Mouse (Mus musculus): Measurements from ENCODE around the gene Limk1. TPM values are rescaled to one million over a fixed set of nuclear protein-coding genes. Genes with fewer than 3 reads are reported as not detected.

Gene Limk1
- polyA plus RNA-seq, 1 experiment from 2014 or later, result 21.6 TPM

GRCm38 (mm10) chr5:134644643-134645118 is 43.7 kb downstream of the Limk1 start:
- Histone ChIP-seq H3K4me1 (0 out of 2 replicates have a peak, but pooled peaks cover 2% of the 10 kb centered on the region), H3K9me3 (no peaks in the 10 kb centered on the region), H3K27ac (no peak overlapping the region), H3K4me3 (no peak overlapping the region), H3K9ac (no peak overlapping the region), H3K27me3 (replicated peaks) (no peaks in the 10 kb centered on the region), H3K36me3 (replicated peaks) (no peaks in the 10 kb centered on the region), H3K4me2 (no peak overlapping the region)
- no peak for ATAC-seq (replicated peaks)
- 79% methylated on average over 8 of the region's 8 CpGs for WGBS

DNA sequence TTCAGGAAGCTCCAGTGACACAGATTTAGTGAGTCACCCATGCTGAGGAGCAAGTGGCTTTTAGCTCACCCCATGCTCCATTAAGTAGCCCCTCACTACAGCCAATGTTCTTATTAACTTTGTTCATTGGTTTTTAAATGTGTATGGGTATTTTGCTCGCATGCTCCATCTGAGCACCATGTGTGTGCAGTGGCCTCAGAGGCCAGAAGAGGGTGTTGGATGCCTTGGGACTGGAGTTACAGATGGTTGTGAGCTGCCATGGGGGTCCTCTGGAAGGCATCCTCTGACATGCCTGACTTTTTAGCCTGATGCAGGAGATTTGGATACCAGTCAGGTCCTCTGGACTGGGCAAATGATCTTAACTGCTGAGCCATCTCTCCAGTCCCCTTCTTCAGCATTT is 44.3 kb downstream of the Limk1 start:
- no peak overlapping the region for H3K9ac ChIP-seq
- WGBS, result 79% methylated on average over 1 of the region's 1 CpGs
- no peak overlapping the region for H3K27ac ChIP-seq

DNA sequence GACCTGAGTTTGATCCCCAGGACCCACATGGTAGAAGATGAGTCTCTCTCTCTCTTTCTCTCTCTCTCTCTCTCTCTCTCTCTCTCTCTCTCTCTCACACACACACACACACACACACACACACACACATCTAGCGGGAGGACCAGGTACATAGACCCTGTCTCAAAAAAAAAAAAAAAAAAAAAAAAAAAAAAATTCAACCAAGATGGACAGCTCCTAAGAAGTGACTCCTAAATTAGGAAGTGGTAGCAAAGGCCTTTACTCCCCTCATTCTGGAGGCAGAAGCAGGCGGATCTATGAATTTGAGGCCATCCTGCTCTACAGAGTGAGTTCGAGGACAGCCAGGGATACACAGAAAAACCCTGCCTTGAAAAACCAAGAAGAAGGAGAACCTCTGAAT is 48.0 kb downstream of the Limk1 start:
- H3K27ac ChIP-seq, result no peak overlapping the region

More for the DNA sequence above, 44.3 kb downstream of the Limk1 start:
- H3K4me3 ChIP-seq, result no peak overlapping the region
- H3K4me2 ChIP-seq, result no peak overlapping the region
- no peak for ATAC-seq (replicated peaks)
- H3K27me3 ChIP-seq (replicated peaks), result no peaks in the 10 kb centered on the region
- no peaks in the 10 kb centered on the region for H3K9me3 ChIP-seq
- no peaks in the 10 kb centered on the region for H3K36me3 ChIP-seq (replicated peaks)
- H3K4me1 ChIP-seq, result 0 out of 2 replicates have a peak, but pooled peaks cover 3% of the 10 kb centered on the region

GRCm38 (mm10) chr5:134639269-134639682 is 49.1 kb downstream of the Limk1 start, which contains the start of gene Eif4h:
TSS of gene Eif4h (minus strand) at chr5:134639490.
- Histone ChIP-seq H3K27me3 (replicated peaks) (no peaks in the 10 kb centered on the region), H3K4me3 (peak within 1 kb of the TSS; percentile 96), H3K9ac (peak within 1 kb of the TSS; percentile 99), H3K36me3 (replicated peaks) (no peaks in the 10 kb centered on the region), H3K4me2 (peak within 1 kb of the TSS; percentile 63), H3K27ac (peak within 1 kb of the TSS; percentile 95), H3K4me1 (peaks cover 13% of the 10 kb centered on the region), H3K9me3 (no peaks in the 10 kb centered on the region)
- under 1% methylated on average over 51 of the region's 52 CpGs for WGBS
- ATAC-seq (replicated peaks), result peak; percentile 93

More for the DNA sequence above, 48.0 kb downstream of the Limk1 start:
- H3K9ac ChIP-seq, result no peak overlapping the region
- 91% methylated on average over 3 of the region's 3 CpGs for WGBS
- peaks cover 13% of the 10 kb centered on the region for H3K4me1 ChIP-seq
- H3K4me3 ChIP-seq, result no peak overlapping the region
- no peaks in the 10 kb centered on the region for H3K36me3 ChIP-seq (replicated peaks)
- no peaks in the 10 kb centered on the region for H3K27me3 ChIP-seq (replicated peaks)
- no peaks in the 10 kb centered on the region for H3K9me3 ChIP-seq
- no peak overlapping the region for H3K4me2 ChIP-seq
- no peak for ATAC-seq (replicated peaks)

GRCm38 (mm10) chr5:134638461-134639268 is 49.7 kb downstream of the Limk1 start:
- peaks cover 13% of the 10 kb centered on the region for H3K4me1 ChIP-seq
- H3K9me3 ChIP-seq, result no peaks in the 10 kb centered on the region
- peak; percentile 86 for ATAC-seq (replicated peaks)
- H3K27ac ChIP-seq, result peak overlapping the region; percentile 95
- peak overlapping the region; percentile 60 for H3K4me2 ChIP-seq
- H3K9ac ChIP-seq, result peak overlapping the region; percentile 99
- H3K36me3 ChIP-seq (replicated peaks), result no peaks in the 10 kb centered on the region
- H3K27me3 ChIP-seq (replicated peaks), result no peaks in the 10 kb centered on the region
- H3K4me3 ChIP-seq, result peak overlapping the region; percentile 96
- under 1% methylated on average over 75 of the region's 85 CpGs for WGBS

DNA sequence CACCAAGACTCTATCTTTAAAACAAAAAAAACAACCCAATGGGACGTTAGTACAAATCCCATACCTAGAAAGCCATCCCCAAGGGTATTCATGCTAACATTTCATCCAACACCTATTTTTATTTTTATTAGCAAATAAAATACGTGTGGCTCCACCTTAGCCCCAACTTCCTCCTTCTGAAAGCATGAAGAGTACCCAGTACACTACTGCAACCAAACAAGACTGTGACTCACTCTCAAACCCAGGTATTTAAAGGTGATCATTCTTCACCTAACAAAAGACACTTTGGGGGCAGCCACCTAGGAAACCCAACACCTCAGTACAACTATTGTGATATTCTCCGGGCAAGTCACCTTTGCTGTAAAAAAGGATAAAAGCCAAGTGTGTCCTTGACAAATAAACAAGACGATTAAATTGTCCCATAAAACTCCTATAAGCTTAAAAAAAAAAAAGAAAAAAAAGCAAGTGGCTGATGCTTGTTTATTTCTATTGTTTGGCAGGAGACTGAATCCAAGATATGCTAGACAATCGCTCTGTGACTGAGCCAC is 50.5 kb downstream of the Limk1 start:
- WGBS, result 33% methylated on average over 5 of the region's 5 CpGs

DNA sequence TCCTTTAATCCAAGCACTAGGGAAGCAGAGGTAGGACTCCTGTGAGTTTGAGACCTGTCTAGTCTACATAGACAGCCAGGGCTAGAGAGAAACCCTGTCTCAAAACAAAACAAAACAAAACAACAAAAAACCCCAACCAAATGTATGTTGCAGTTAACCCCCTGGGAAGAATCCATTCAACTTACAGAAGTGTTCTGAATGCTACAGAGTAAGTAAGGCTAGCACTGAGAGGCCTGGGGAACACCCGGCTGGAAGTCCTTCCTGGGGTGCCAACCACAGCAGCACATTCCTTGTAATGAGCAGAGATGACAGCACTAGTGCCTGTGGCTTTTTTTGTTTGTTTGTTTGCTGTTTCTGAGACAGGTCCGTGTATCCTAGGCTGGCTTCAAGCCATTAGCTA is 55.6 kb downstream of the Limk1 start:
- Histone ChIP-seq H3K36me3 (replicated peaks) (no peaks in the 10 kb centered on the region; the same call in 1 of the 2 replicates), H3K9me3 (no peaks in the 10 kb centered on the region), H3K4me1 (peaks cover 13% of the 10 kb centered on the region), H3K4me2 (no peak overlapping the region), H3K4me3 (no peak overlapping the region), H3K27me3 (replicated peaks) (no peaks in the 10 kb centered on the region), H3K27ac (no peak overlapping the region), H3K9ac (no peak overlapping the region)
- 71% methylated on average over 2 of the region's 2 CpGs for WGBS
- no peak for ATAC-seq (replicated peaks)

More for the DNA sequence above, 50.5 kb downstream of the Limk1 start:
- Histone ChIP-seq H3K36me3 (replicated peaks) (no peaks in the 10 kb centered on the region), H3K4me3 (peak overlapping the region; percentile 96), H3K4me1 (peaks cover 18% of the 10 kb centered on the region), H3K4me2 (peak overlapping the region; percentile 60), H3K27ac (peak overlapping the region; percentile 95; the same call in 1 of the 2 replicates), H3K9me3 (no peaks in the 10 kb centered on the region), H3K27me3 (replicated peaks) (no peaks in the 10 kb centered on the region), H3K9ac (peak overlapping the region; percentile 99)
- ATAC-seq (replicated peaks), result no peak

- H3K27me3 ChIP-seq (replicated peaks), result no peaks in the 10 kb centered on the region
- H3K4me3 ChIP-seq, result no peak overlapping the region
- no peaks in the 10 kb centered on the region for H3K9me3 ChIP-seq
- H3K4me2 ChIP-seq, result no peak overlapping the region
- H3K27ac ChIP-seq, result no peak overlapping the region
- ATAC-seq (replicated peaks), result no peak
- H3K36me3 ChIP-seq (replicated peaks), result peaks cover 13% of the 10 kb centered on the region
- H3K9ac ChIP-seq, result no peak overlapping the region
- peaks cover 7% of the 10 kb centered on the region for H3K4me1 ChIP-seq
These were observed 57.6 kb downstream of the Limk1 start for GRCm38 (mm10) chr5:134630835-134631234.

DNA sequence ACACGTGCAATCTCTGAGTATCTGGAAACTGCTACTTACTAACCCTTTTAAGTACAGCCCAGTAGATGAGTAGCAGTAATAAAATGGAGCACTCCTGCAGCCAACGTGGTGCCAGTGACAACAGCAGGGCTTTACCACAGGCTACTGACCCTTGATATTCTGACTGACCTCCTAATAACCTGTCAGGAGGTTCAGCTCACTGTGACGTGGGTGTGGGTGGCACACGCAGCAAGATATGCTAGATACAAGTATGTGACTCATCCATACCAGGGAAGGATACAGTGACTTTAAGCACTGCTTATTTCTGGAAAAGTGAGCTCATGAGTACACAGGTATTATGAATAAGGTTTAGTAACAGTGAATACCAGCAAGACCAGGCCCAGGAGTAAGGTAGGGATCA is 58.9 kb downstream of the Limk1 start:
- WGBS, result 86% methylated on average over 4 of the region's 4 CpGs
- H3K9ac ChIP-seq, result no peak overlapping the region
- peaks cover 27% of the 10 kb centered on the region for H3K36me3 ChIP-seq (replicated peaks)

GRCm38 (mm10) chr5:134622069-134622468 is 66.3 kb downstream of the Limk1 start:
- Histone ChIP-seq H3K4me3 (no peak overlapping the region), H3K27ac (no peak overlapping the region), H3K4me1 (no peaks in the 10 kb centered on the region), H3K36me3 (replicated peaks) (peaks cover 78% of the 10 kb centered on the region), H3K4me2 (no peak overlapping the region), H3K9me3 (no peaks in the 10 kb centered on the region), H3K9ac (no peak overlapping the region), H3K27me3 (replicated peaks) (no peaks in the 10 kb centered on the region)
- 69% methylated on average over 2 of the region's 2 CpGs for WGBS
- no peak for ATAC-seq (replicated peaks)

More for the DNA sequence above, 58.9 kb downstream of the Limk1 start:
- no peak for ATAC-seq (replicated peaks)
- no peak overlapping the region for H3K4me3 ChIP-seq
- H3K27ac ChIP-seq, result no peak overlapping the region
- peaks cover 7% of the 10 kb centered on the region for H3K4me1 ChIP-seq
- no peaks in the 10 kb centered on the region for H3K9me3 ChIP-seq
- H3K4me2 ChIP-seq, result no peak overlapping the region
- no peaks in the 10 kb centered on the region for H3K27me3 ChIP-seq (replicated peaks)

DNA sequence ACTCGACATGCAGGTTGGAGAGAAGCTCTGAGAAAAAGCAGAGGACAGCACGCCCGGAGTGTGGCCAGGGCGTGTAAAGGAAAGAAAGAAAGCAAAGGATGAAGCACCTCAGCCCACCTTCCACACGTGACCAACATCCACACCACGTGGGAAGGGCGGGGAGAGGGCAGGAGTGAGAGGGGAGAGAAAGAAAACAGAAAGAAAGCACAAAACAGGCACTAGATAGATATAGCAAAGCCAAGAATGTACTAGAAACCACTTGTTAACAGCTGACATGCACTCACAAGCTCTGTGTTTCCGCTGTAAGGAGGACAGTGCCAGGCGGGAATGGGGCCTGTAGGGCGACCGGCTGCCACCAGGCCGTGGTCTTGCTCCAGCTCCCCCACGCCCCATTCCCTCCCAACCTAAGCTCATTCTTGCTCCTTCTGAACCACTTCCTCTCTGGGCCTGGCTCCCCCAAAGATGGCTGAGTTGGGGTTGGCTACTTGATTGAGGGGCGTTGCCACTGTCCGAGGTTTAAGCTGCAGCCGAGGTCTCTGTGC is 67.2 kb downstream of the Limk1 start:
- no peak overlapping the region for H3K4me3 ChIP-seq
- ATAC-seq (replicated peaks), result no peak
- peaks cover 71% of the 10 kb centered on the region for H3K36me3 ChIP-seq (replicated peaks)
- H3K4me1 ChIP-seq, result no peaks in the 10 kb centered on the region
- no peaks in the 10 kb centered on the region for H3K27me3 ChIP-seq (replicated peaks)
- H3K9me3 ChIP-seq, result no peaks in the 10 kb centered on the region
- WGBS, result 90% methylated on average over 16 of the region's 16 CpGs
- H3K4me2 ChIP-seq, result no peak overlapping the region
- H3K27ac ChIP-seq, result no peak overlapping the region
- no peak overlapping the region for H3K9ac ChIP-seq

- H3K4me1 ChIP-seq, result no peaks in the 10 kb centered on the region
- no peak overlapping the region for H3K4me3 ChIP-seq
- no peaks in the 10 kb centered on the region for H3K27me3 ChIP-seq (replicated peaks)
- H3K9me3 ChIP-seq, result no peaks in the 10 kb centered on the region
- no peak overlapping the region for H3K27ac ChIP-seq
- H3K36me3 ChIP-seq (replicated peaks), result peaks cover 64% of the 10 kb centered on the region
- 93% methylated on average over 9 of the region's 9 CpGs for WGBS
- no peak overlapping the region for H3K9ac ChIP-seq
- no peak for ATAC-seq (replicated peaks)
- H3K4me2 ChIP-seq, result no peak overlapping the region
These were observed 67.9 kb downstream of the Limk1 start for GRCm38 (mm10) chr5:134620457-134620856.
